Mouse (Mus musculus): ENCODE results near the gene Gm21319.
"Not testable (repeated sequence)": the region's sequence is repeated elsewhere in the genome, so short reads cannot be mapped to it uniquely, and the experiment has no call there.

Gene Gm21319

DNA sequence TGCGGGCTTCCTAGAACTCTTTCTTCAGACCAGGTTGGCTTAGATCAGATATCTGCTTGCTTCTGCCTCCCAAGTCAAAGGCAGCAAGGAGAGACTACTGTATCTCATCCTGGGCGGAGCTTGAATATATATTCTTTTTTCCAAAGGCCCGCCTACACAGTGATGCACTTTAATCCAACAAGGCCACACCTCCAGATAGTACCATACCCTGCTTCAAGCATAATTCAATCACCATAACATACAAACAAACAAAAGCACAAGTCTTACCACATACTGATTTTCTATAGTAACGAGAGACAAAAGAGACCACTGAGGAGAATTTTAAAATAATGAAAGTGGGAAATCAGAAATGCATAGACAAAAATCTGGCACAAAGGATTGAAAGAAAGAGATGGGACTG lies at the start of gene Gm21319:
Gene Gm21319, minus strand, starts transcription at position 101 of the 400 bp plus-strand sequence.
- DNase-seq (ENCODE audit: low read depth), result not testable (repeated sequence)

DNA sequence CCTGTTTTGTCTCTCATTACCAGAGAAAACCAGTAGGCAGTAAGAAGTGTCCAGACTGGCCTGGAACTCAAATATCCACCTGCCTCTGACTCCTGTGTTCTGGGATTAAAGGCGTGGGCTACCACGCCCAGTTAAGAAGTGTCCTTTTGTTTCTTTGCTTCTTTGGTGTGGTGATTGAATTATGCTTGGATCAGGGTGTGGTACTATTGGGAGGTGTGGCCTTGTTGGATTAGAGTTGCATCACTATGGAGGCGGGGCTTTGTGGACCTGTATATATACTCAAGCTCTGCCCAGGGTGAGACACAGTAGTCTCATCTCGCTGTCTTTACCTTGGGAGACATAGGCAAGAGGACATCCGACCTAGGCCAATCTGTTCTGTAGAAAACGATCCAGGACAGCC lies 40.7 kb upstream of the Gm21319 start, which contains the start of gene BB287469:
Gene BB287469, plus strand, starts transcription at position 301 of the 400 bp plus-strand sequence.
- not testable (repeated sequence) for DNase-seq (ENCODE audit: low read depth)

DNA sequence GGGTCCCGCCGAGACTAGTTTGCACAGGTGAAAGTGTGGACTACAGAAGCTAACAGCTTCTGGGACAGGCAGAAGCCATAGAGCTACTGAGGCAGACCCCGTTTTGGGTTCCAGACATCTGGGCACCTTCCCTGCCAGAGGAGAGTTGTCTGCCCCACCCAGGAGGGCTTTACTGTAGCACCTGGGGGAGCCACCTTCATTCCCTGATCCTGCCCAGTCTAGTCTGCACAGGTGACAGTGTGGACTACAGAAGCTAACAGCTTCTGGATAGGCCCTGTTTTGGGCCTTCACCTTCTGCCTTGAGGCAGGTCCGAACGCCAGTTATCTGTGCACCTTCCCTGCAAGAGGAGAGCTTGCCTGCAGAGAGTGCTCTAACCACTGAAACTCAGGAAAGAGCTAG lies 22.4 kb upstream of the Gm21319 start:
- DNase-seq (ENCODE audit: low read depth), result not testable (repeated sequence)

DNA sequence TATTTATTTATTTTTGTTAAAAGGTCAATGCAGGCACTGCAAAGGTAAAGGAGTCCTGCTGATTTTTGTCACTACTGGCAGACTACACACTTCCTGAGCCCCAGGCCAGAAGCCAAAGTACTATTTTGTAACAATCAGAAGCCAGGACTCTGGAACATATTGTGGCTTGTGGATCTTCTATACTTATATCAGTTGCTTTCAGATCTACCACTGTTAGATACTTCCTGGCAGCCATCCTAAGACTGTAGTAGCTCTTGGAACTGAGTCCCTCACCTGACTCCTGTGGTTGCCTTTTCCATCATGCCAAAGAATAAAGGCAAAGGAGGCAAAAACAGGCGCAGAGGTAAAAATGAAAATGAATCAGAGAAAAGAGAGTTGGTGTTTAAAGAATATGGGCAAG lies 19.7 kb upstream of the Gm21319 start, which contains the start of gene Gm21936:
Gene Gm21936, plus strand, starts transcription at position 301 of the 400 bp plus-strand sequence.
- not testable (repeated sequence) for DNase-seq (ENCODE audit: low read depth)

Data from c-Kit-positive CD71-positive TER-119-negative erythroid progenitor cells, embryonic 14.5 days (primary cell).